Mouse (Mus musculus) midbrain, postnatal 0 days (tissue): ENCODE data around the gene Mapk8ip1. TPM values are rescaled to one million over a fixed set of nuclear protein-coding genes. Genes with fewer than 3 reads are reported as not detected.

Source experiments
- ATAC-seq: fragments of 200-750 bp; cut with Nextera tagmentation; 2 replicates; pipeline ENCODE4 v1.8.0; 2017; ENCODE audit warnings: moderate number of reproducible peaks, mild to moderate bottlenecking, moderate TSS enrichment, moderate library complexity; ENCODE audit not compliant: low FRiP score
- DNase-seq: peaks from one replicate; pipeline ENCODE4 v3.0.0-alpha.2; 2015; ENCODE audit warnings: low spot score
- H3K27ac ChIP-seq: fragments of 300-500 bp; sonication (generic); 2 replicates; pipeline ENCODE4 v1.5.1; 2014; ENCODE audit warnings: low read depth, mild to moderate bottlenecking, low read length, mixed read lengths
- H3K27me3 ChIP-seq: fragments of 300-500 bp; sonication (generic); 2 replicates; pipeline ENCODE4 v1.6.1; 2014; ENCODE audit warnings: low read length, control low read depth, mixed read lengths; ENCODE audit not compliant: insufficient read depth
- H3K36me3 ChIP-seq: fragments of 300-500 bp; sonication (generic); 2 replicates; pipeline ENCODE4 v1.6.1; 2014; ENCODE audit warnings: low read length, control low read depth, mixed read lengths; ENCODE audit not compliant: insufficient read depth
- H3K4me1 ChIP-seq: fragments of 300-500 bp; sonication (generic); 2 replicates; pipeline ENCODE4 v1.6.1; 2014; ENCODE audit warnings: mild to moderate bottlenecking, control low read depth, antibody characterized with exemption, low read length, mixed read lengths; ENCODE audit not compliant: insufficient read depth
- H3K4me2 ChIP-seq: fragments of 300-500 bp; sonication (generic); 2 replicates; pipeline ENCODE4 v1.6.1; 2014; ENCODE audit warnings: low read depth, mild to moderate bottlenecking, low read length, mixed read lengths; ENCODE audit not compliant: poor library complexity, severe bottlenecking
- H3K4me3 ChIP-seq: fragments of 300-500 bp; sonication (generic); 2 replicates; pipeline ENCODE4 v1.5.1; 2014; ENCODE audit warnings: low read depth, mild to moderate bottlenecking, low read length, moderate library complexity
- H3K9ac ChIP-seq: fragments of 300-500 bp; sonication (generic); replicated peaks from 2 replicates; pipeline ENCODE4 v1.6.1; 2014; ENCODE audit warnings: mild to moderate bottlenecking, low read length, moderate library complexity, mixed read lengths; ENCODE audit not compliant: poor library complexity, severe bottlenecking
- H3K9me3 ChIP-seq: fragments of 300-500 bp; sonication (generic); 2 replicates; pipeline ENCODE4 v1.6.1; 2016; ENCODE audit warnings: low read length, control low read depth
- CTCF ChIP-seq: IDR thresholded peaks from 2 replicates; pipeline ENCODE4 v1.5.1; 2016; ENCODE audit warnings: antibody characterized with exemption, mild to moderate bottlenecking
- WGBS: fragments of 180-500 bp; shearing (Covaris S2); extraction: QIAGEN DNeasy Blood & Tissue Kit; methylation state at CpG from one replicate; pipeline ENCODE4 v1.1.7; 2014; 5-methylcytosine and 5-hydroxymethylcytosine counted together
- microRNA-seq: library from miRNA; unstranded; fragments of <30 nt; microRNA quantifications from one replicate; pipeline ENCODE4, GENCODE M21; 2016; ENCODE audit warnings: borderline number of aligned reads
- polyA plus RNA-seq: library from polyadenylated mRNA; unstranded; fragments of >200 nt; fragmentation: Nextera tagmentation; extraction: Ambion mirVana; gene quantifications from 2 replicates; pipeline ENCODE4 v1.2.1, GENCODE M21; 2015
- total RNA-seq: library from RNA; depleted of rRNA; stranded (reverse); fragments of >200 nt; gene quantifications from 2 replicates; pipeline ENCODE4 v1.2.3, GENCODE M21; 2014; rRNA removed

Mapk8ip1 gene
- total and polyA plus RNA-seq, 2 experiments from 2014 or later: 178 to 357 TPM

- peaks cover 39% of the 10 kb centered on the region for H3K36me3 ChIP-seq
- 66% methylated on average over 6 of the region's 6 CpGs for WGBS
These were observed 46.8 kb downstream of the Mapk8ip1 start for GRCm38 (mm10) chr2:92354224-92354623.

GRCm38 (mm10) chr2:92353402-92353801 lies 47.7 kb downstream of the Mapk8ip1 start:
- peaks cover 36% of the 10 kb centered on the region for H3K36me3 ChIP-seq
- no peak overlapping the region for H3K4me3 ChIP-seq
- DNase-seq: peak; percentile 28
- ATAC-seq: no peak
- no peaks in the 10 kb centered on the region for H3K27me3 ChIP-seq
- no peak overlapping the region for H3K27ac ChIP-seq
- no peak overlapping the region for H3K9ac ChIP-seq
- no peaks in the 10 kb centered on the region for H3K4me1 ChIP-seq
- no peak overlapping the region for H3K4me2 ChIP-seq
- H3K9me3 ChIP-seq: no peaks in the 10 kb centered on the region
- TF ChIP-seq CTCF: no peak
- 21% methylated on average over 5 of the region's 5 CpGs for WGBS

More at GRCm38 (mm10) chr2:92354224-92354623, 46.8 kb downstream of the Mapk8ip1 start:
- ATAC-seq (no peak), DNase-seq (no peak)
- no peaks in the 10 kb centered on the region for H3K4me1 ChIP-seq
- no peak overlapping the region for H3K9ac ChIP-seq
- no peaks in the 10 kb centered on the region for H3K27me3 ChIP-seq
- H3K27ac ChIP-seq: no peak overlapping the region
- TF ChIP-seq CTCF: no peak
- H3K4me2 ChIP-seq: no peak overlapping the region
- H3K4me3 ChIP-seq: no peak overlapping the region
- no peaks in the 10 kb centered on the region for H3K9me3 ChIP-seq

- no peak overlapping the region for H3K4me3 ChIP-seq
- peaks cover 25% of the 10 kb centered on the region for H3K36me3 ChIP-seq
- no peaks in the 10 kb centered on the region for H3K27me3 ChIP-seq
- no peak for TF ChIP-seq CTCF
- H3K4me1 ChIP-seq: no peaks in the 10 kb centered on the region
- ATAC-seq (no peak), DNase-seq (no peak)
- WGBS: 88% methylated on average over 5 of the region's 5 CpGs
- H3K9ac ChIP-seq: no peak overlapping the region
- no peak overlapping the region for H3K4me2 ChIP-seq
- no peak overlapping the region for H3K27ac ChIP-seq
- no peaks in the 10 kb centered on the region for H3K9me3 ChIP-seq
These were observed 50.4 kb downstream of the Mapk8ip1 start for GRCm38 (mm10) chr2:92350686-92351085.

GRCm38 (mm10) chr2:92349589-92350425 lies 51.3 kb downstream of the Mapk8ip1 start:
- H3K27me3 ChIP-seq: no peaks in the 10 kb centered on the region
- H3K9ac ChIP-seq: no peak overlapping the region
- 80% methylated on average over 6 of the region's 6 CpGs for WGBS
- no peak overlapping the region for H3K4me2 ChIP-seq
- no peaks in the 10 kb centered on the region for H3K4me1 ChIP-seq
- 0 out of 2 replicates have a peak overlapping the region, but pooled peaks have one; percentile 26 for H3K27ac ChIP-seq
- no peak for ATAC-seq
- no peak for TF ChIP-seq CTCF
- no peak overlapping the region for H3K4me3 ChIP-seq
- H3K36me3 ChIP-seq: peaks cover 28% of the 10 kb centered on the region
- DNase-seq: peak; percentile 33
- no peaks in the 10 kb centered on the region for H3K9me3 ChIP-seq

- Histone ChIP-seq H3K9me3 (no peaks in the 10 kb centered on the region), H3K4me3 (no peak overlapping the region), H3K36me3 (peaks cover 32% of the 10 kb centered on the region), H3K27ac (no peak overlapping the region), H3K27me3 (no peaks in the 10 kb centered on the region), H3K4me1 (no peaks in the 10 kb centered on the region), H3K4me2 (no peak overlapping the region), H3K9ac (no peak overlapping the region)
- no peak for ATAC-seq
- WGBS: 97% methylated on average over 2 of the region's 2 CpGs
- no peak for DNase-seq
- TF ChIP-seq CTCF: no peak
These were observed 53.9 kb downstream of the Mapk8ip1 start for GRCm38 (mm10) chr2:92347191-92347590.

- no peaks in the 10 kb centered on the region for H3K9me3 ChIP-seq
- H3K4me3 ChIP-seq: no peak overlapping the region
- no peaks in the 10 kb centered on the region for H3K4me1 ChIP-seq
- no peak overlapping the region for H3K4me2 ChIP-seq
- no peak for ATAC-seq
- H3K27ac ChIP-seq: no peak overlapping the region
- no peak for TF ChIP-seq CTCF
- no peaks in the 10 kb centered on the region for H3K27me3 ChIP-seq
- no peak for DNase-seq
- peaks cover 8% of the 10 kb centered on the region for H3K36me3 ChIP-seq
- H3K9ac ChIP-seq: no peak overlapping the region
These were observed 58.6 kb downstream of the Mapk8ip1 start for GRCm38 (mm10) chr2:92342418-92342817.

Small RNAs within 50 kb of the gene (microRNA-seq; reads per million reads assigned to microRNA genes)
- gene Mir7000: not detected

Other genes starting within 250 kb of the Mapk8ip1 start
- 23.6 and 31.8 TPM in 2 replicates for gene Pex16, start 26.6 kb downstream of the Mapk8ip1 start, total RNA-seq
- gene Pex16, start 26.6 kb downstream of the Mapk8ip1 start, polyA plus RNA-seq: 43.4 and 51.5 TPM in 2 replicates
- 1.4 TPM in 2 replicates for gene Large2, start 26.4 kb downstream of the Mapk8ip1 start, total RNA-seq
- gene Large2, start 26.4 kb downstream of the Mapk8ip1 start, polyA plus RNA-seq: 1.5 and 1.6 TPM in 2 replicates
- 0.76 and 8.6 TPM in 2 replicates for gene 1700029I15Rik, start 18.7 kb downstream of the Mapk8ip1 start, total RNA-seq
- 3.1 and 4.7 TPM in 2 replicates for gene 1700029I15Rik, start 18.7 kb downstream of the Mapk8ip1 start, polyA plus RNA-seq
- gene Cry2, start 32.8 kb upstream of the Mapk8ip1 start, total RNA-seq: 41.9 and 48.4 TPM in 2 replicates
- gene Cry2, start 32.8 kb upstream of the Mapk8ip1 start, polyA plus RNA-seq: 50.6 and 55.2 TPM in 2 replicates
- gene Slc35c1, start 59.3 kb upstream of the Mapk8ip1 start, total RNA-seq: 8.9 and 18.6 TPM in 2 replicates
- 16.8 and 18.8 TPM in 2 replicates for gene Slc35c1, start 59.3 kb upstream of the Mapk8ip1 start, polyA plus RNA-seq
- gene Chst1, start 198.4 kb upstream of the Mapk8ip1 start, total RNA-seq: 64.4 and 73.8 TPM in 2 replicates
- 39.5 and 43.0 TPM in 2 replicates for gene Chst1, start 198.4 kb upstream of the Mapk8ip1 start, polyA plus RNA-seq